Mouse (Mus musculus): ENCODE measurements around the gene Atp6v1e2. TPM values are rescaled to one million over a fixed set of nuclear protein-coding genes. Genes with fewer than 3 reads are reported as not detected.

The Atp6v1e2 gene
- total RNA-seq (2021) = not detected
- long read RNA-seq, experiment 1 = 0 reads
- long read RNA-seq, experiment 2 = 0 reads

DNA sequence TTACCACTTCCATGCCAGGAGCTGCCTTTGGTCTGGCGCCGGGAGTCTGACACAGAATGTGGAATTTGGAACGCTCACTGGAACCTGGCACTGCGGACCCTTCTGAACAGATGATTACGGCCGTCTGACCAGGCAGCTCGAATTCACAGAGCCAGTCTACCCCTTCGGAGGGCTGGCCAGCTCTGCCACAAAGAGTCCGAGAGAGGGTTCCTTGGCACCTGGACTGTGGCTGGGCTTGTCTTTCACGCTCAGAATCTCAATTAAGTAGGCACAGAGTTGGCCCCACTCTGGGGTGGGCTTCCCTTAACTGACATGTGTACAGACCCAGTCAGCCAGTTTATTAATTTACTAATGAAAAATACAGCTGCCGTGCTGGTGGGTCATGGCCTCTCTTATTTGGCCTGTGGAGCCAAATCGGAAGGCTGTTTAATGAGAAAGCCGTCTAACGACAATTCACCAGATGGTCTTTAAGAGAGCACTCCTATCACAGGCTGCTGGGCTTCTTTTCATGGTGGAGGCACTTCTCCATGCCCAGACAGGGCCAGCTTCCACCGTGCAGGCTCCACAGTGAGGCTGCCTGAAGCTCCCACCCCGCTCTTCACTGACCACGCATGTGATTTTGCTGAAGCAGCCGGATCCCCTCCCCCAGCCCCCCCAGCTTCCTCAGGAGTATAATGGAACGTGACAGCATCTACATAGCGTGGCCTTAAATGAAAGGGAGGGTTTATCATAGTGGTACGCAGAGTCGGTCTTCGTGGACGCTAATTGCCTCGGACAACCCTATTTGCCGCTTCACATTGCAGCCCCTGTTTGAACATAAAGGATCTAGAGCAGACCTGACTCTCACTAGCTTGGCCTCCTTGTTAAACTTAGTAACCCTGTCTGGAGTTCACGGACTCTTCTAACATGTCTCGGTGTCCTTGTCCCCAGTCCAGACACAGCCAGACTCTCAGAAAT lies at the start of gene Atp6v1e2:
Gene Atp6v1e2 (minus strand): TSS at position 58 of the 957 bp plus-strand sequence.
- peak in 1 of 2 experiments; percentile 27 for DNase-seq (ENCODE audit: low spot score in 2 of 2)

DNA sequence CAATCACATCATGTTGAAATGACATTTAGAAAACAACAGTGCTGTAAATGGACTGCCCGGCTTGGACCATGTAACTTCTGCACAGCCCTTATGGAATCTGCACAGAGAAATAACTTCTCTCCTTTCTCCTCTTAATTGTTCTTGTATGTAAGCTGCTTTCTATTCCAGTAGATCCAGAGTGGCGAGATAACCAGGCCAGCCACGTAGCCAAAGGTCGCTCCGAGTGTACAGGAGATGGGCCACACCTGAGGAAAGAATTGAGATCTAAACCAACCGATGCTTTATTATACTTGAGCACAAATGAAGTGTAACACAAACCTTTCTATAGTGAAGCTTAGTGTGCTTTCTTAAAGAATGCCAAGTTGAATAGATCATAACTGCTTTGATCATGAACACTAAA lies 49.6 kb upstream of the Atp6v1e2 start:
- no peak for DNase-seq (ENCODE audit: low spot score in 2 of 2)
- intact Hi-C loops (cut with DNase I) = no loop called here

More for the DNA sequence above, at the start of gene Atp6v1e2:
- intact Hi-C loops (cut with DNase I) = no loop called here

DNA sequence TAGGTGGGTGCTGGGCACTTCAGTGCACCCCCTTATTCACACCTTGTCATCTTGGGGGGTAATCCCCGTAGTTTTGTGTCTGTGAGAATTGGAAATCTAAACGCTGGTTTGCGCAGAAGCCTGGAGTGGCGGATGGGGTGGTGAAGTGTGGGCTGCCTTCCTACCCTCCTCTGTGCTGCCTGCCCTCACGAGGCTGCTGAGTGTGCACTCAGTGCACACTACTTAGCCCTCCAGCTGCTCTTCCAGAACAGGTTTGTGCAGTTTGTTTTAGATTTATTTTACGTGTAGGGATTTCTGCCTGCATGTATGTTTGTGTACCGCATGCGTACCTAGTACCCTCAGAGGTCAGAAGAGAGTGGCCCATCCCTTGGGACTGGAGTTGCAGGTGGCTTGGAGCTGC lies 43.6 kb upstream of the Atp6v1e2 start:
- DNase-seq (ENCODE audit: low spot score in 2 of 2) = no peak
- intact Hi-C loops (cut with DNase I) = no loop called here

DNA sequence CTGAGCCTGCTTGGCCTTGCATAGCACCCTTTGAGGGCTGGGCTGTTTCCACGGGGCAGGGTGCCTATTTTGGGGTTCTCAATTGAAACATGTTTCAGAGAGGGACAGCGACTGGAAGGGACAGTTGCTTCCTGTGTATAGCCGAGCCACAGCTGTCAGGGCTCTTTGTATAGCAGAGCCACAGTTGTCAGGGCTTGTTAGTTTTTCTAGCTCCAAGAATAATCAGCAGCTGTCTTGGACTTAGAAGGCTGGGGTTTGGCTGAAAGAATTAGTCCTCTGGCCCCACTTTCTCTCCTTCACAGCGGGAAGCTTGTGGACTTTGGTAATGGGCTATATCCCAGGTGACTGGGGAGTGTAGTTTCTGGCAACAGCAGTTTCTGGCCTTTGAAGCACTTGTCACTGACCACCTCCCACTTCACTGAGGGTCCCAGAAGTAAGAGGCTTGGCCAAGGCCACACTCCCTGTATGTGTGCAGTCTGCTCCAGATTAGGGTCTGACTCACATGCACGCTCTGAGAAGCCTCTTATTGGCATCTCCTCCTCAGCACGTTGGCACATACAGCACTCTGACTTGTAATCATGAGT lies 41.0 kb upstream of the Atp6v1e2 start:
- no peak for DNase-seq (ENCODE audit: low spot score in 2 of 2)
- intact Hi-C loops (cut with DNase I) = no loop called here

DNA sequence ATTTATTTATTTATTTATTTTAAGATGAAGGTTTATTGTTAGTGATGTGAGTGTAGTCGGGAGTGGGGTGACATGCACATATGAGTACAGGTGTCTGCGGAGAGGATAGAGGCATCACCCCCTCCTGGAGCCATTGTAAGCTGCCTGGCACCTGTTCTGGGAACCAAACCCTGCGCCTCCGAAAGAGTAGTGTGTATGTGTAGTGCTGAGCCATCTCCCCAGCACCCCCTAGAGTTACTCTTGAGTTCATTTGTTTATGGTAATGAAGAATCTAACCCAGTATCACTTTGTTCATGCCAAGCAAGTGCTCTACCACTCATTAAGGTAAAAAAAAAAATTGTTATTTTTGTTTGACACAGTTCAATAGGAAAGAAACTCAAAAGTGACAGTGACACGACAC lies 40.5 kb upstream of the Atp6v1e2 start:
- no peak for DNase-seq (ENCODE audit: low spot score in 2 of 2)
- intact Hi-C loops (cut with DNase I) = no loop called here

DNA sequence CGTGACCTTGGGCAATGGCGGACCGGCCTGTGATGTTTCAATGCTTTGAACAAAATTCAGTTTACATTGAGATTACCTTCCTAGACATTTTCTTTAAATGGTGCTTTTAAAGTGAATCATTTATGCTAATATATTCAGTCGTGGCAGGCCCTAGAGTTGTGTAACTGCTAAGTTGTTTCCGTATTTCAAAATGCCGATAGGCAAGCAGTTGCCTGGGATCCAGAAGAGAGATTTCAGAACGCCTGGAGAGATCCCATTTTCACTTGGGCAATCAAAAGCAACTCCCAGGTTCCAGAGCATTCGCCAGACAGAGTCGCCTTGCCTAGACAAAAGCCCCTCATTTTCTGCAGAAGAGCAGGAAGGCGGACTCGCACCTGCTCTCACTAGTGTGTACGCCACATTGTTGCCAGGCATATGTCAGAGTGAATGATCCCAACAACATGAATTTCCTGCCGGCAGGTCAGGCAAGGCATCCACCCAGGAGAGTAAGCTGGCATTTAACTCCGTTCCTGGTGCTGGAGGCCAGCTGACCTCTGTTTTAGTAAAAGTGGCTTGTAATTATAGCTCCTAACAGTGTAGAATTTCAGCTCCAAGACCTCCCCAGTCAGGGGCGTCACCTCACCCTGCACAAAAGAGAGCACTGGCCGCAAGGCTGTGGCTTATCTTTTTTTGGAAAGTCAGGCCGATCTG lies 38.9 kb upstream of the Atp6v1e2 start:
- no peak for DNase-seq (ENCODE audit: low spot score in 2 of 2)
- intact Hi-C loops (cut with DNase I) = no loop called here

DNA sequence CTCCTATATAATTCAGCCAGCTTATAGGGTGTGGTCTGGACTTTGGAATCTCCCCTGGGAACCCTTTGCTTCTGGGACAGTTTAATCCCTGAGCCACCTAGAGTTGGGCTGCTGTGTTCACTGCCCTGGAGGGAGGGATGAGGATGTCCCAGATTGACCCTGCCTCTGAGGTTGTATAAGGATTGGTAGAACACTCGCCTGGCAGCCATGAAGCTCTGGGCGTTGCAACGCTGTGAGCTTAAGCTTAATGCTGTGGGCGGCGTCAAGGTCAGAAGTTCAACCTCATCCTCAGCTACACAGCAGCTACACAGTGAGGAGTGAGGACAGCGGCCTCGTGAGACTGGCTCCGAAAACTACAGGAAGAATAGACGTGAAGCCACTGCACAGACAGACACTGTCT lies 34.8 kb upstream of the Atp6v1e2 start:
- no peak for DNase-seq (ENCODE audit: low spot score in 2 of 2)
- intact Hi-C loops (cut with DNase I) = no loop called here

DNA sequence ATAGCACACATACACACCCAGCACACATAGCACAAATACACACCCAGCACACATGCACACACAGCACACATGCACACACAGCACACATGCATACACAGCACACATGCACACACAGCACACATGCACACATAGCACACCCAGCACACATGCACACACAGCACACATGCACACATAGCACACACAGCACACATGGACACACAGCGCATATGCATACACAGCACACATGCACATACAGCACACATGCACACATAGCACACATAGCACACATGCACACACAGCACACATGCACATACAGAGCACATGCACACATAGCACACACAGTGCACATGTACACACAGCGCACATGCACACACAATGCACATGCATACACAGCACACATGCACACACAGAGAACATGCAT lies 34.0 kb upstream of the Atp6v1e2 start:
- intact Hi-C loops (cut with DNase I) = no loop called here
- no peak for DNase-seq (ENCODE audit: low spot score in 2 of 2)

DNA sequence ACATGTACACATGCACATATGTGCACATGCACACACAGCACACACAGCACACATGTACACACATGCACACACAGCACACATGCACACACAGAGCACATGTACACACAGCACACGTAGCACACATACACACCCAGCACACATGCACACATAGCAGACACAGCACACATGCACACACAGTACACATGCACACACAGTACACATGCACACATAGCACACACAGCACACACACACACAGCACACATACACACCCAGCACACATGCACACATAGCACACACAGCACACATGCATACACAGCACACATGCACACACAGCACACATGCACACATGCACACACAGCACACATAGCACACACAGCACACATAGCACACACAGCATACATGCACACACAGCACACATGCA lies 33.5 kb upstream of the Atp6v1e2 start:
- intact Hi-C loops (cut with DNase I) = no loop called here

DNA sequence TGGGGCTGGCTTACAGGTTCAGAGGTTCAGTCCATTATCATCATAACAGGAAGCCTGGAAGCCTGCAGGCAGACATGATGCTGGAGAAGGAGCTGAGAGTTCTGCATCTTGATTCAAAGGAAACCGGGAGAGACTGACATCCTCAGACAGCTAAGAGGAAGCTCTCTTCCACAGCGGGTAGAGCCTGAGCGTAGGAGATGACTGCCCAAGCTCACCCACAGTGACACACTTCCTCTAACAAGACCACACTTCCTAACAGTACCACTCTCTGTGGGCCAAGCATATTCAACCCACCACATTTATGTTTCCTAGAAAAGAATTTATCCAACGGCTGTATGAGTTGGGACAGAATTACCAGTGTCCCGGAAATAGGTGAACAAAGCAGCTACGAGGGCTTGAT lies 30.8 kb upstream of the Atp6v1e2 start:
- intact Hi-C loops (cut with DNase I) = no loop called here
- no peak for DNase-seq (ENCODE audit: low spot score in 2 of 2)

More for the DNA sequence above, 33.5 kb upstream of the Atp6v1e2 start:
- no peak for DNase-seq (ENCODE audit: low spot score in 2 of 2)

DNA sequence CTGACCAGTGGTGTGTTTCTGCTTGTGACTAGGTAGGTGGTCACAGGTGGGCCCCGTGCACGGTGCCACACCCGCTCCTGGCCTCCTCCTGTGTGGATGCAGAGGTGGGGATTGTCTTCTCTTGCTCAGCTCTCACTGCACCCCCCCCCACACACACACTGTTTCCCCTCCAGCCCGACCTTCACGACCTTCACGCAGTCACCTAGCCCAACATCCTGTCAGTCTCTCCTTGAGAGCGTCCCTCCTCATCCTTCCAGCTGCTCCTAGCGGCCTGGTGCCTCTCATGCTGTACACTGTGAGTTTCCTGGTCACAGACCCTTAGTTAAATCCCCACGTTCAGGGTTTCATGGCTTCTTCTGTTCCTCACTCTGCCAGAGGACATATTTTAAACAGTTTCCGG lies 28.7 kb upstream of the Atp6v1e2 start:
- intact Hi-C loops (cut with DNase I) = no loop called here
- DNase-seq (ENCODE audit: low spot score in 2 of 2) = no peak

DNA sequence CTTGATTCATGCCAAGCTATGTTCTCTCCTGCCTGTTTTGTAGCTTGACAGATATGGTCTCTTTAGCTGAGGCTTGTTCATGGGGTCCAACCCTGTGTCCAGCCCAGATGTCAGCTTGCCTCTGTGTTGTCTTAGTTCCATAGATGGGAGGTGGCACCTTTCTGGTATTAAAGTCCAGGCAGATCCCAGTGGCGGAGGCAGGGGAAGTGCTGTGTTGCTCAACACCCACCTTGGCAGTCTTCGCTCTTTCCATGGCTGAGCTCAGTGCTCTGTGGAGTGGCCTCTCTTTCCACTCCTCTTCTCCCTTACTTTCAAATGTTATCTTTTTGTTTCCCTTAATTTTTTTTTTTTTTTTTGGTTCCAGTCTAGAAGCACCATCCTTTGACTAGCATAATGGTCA lies 25.4 kb upstream of the Atp6v1e2 start:
- DNase-seq (ENCODE audit: low spot score in 2 of 2) = no peak
- intact Hi-C loops (cut with DNase I) = no loop called here

DNA sequence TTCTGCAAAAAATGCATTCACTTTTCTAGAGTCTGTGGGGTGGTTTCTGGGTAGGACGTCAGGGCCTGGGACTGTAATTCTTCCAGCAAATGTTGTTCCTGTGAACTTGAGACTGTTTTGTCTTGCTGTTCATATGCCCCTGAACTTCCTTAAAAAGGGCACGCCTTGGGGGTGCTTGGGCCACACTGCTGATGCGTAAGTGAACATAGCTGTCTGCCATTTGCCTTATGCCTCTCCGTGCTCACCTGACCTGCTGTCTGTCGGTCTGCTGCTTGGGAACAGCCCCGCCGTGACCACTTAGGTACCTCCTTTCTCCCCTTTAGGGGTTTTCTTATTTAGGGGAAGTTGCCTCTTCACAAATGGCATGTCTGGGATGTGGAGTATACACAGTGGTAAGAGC lies 24.2 kb upstream of the Atp6v1e2 start:
- intact Hi-C loops (cut with DNase I) = no loop called here
- DNase-seq (ENCODE audit: low spot score in 2 of 2) = no peak

DNA sequence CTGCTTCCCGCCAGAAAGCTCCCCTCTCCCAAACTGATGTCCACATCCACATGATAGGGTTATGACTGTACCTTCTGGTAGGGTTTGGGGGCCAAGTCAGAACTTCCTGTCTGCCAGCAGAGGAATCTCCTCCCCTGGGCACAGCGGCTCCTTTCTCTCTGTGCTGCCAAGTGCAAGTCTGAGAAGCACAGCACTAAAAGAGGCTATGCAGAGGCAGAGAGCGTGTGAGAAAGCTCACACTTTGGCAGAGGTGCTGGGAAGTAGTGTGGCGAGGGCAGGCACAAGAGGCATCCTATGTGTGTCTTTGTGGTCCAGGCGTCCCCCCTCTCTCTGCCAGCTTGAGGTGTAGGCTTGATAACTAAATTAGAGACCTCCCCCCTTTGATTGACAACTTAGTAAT lies 23.3 kb upstream of the Atp6v1e2 start:
- no peak for DNase-seq (ENCODE audit: low spot score in 2 of 2)
- intact Hi-C loops (cut with DNase I) = no loop called here

DNA sequence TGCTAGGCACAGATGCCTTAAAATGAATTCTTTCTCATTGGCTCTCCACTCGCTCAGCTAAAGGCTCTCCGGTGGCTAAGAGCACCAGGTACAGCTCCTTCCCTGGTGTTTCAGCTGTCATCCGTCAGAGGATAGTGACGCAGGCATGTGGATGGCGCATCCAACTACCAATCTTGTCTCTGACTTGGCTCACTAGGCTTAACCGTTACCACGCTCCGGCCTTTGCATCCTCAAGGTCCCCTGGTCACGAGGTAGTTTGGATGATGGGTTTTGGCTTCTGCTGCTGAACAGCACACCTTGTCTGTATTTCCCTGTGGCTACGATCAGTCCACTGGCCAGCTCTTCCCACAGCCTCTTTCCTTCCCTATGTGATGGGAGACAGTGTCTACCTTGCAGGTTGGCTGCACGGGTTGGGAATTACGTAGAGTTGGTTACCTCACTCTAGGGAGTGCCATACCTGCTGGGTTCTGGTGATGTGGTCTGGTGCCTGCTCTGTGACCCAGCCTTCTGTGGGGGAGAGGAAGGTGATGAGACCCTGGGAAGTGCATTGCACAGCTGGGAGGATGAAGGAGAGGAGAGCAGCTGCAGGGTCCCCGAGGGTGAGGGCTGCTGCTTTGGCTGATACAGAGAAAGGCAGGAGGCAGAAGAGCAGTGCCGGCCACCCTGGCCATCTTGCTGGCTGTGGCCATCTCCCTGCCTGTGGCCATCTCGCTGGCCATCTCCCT lies 22.5 kb upstream of the Atp6v1e2 start:
- intact Hi-C loops (cut with DNase I) = no loop called here
- no peak for DNase-seq (ENCODE audit: low spot score in 2 of 2)

DNA sequence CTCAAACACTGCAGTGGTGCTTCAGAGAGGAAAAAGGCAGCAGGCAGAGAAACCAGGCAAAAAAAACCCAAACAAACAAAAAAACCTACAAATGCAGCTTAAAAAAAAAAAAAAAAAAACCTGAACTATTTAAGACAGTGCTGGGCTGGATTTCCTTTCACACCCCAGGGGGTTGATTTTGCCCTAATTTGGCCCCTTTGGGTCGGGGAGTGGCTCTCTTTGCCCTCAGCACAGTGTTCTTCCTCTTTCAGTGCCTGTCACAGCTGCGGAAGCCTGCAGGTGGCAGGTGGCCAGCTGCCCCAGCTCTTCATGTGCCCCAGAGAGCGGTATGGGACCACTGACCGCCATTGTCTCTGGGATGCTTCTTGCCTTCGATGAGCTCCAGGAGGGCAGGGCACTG lies 21.9 kb upstream of the Atp6v1e2 start:
- intact Hi-C loops (cut with DNase I) = loop anchor here (10.0 kb wide), 1 partner anchor 55 kb away; the partner anchor contains the start of genes Cript and Pigf
- DNase-seq (ENCODE audit: low spot score in 2 of 2) = no peak

DNA sequence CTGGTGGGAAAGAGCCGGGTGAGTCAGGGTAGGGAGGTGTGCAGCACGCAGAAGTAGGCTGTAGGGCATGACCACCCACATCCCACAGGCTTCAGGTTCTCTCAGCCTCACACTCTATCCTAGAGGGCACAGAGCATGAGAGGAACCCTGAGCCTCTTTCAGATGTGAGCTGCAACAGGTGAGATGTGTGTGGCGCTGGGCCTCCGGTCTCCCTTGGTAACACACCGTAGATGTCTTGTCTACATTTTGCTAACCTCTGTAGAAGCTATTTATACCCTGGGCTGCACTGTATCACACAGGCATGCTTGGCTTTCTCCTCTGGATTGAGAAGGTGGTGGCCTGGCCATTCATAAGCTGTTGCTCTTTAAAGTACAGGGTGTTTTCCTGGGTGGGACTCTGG lies 20.9 kb upstream of the Atp6v1e2 start:
- intact Hi-C loops (cut with DNase I) = loop anchor here (10.0 kb wide), 1 partner anchor 56 kb away; the partner anchor contains the start of genes Cript and Pigf
- DNase-seq (ENCODE audit: low spot score in 2 of 2) = no peak

DNA sequence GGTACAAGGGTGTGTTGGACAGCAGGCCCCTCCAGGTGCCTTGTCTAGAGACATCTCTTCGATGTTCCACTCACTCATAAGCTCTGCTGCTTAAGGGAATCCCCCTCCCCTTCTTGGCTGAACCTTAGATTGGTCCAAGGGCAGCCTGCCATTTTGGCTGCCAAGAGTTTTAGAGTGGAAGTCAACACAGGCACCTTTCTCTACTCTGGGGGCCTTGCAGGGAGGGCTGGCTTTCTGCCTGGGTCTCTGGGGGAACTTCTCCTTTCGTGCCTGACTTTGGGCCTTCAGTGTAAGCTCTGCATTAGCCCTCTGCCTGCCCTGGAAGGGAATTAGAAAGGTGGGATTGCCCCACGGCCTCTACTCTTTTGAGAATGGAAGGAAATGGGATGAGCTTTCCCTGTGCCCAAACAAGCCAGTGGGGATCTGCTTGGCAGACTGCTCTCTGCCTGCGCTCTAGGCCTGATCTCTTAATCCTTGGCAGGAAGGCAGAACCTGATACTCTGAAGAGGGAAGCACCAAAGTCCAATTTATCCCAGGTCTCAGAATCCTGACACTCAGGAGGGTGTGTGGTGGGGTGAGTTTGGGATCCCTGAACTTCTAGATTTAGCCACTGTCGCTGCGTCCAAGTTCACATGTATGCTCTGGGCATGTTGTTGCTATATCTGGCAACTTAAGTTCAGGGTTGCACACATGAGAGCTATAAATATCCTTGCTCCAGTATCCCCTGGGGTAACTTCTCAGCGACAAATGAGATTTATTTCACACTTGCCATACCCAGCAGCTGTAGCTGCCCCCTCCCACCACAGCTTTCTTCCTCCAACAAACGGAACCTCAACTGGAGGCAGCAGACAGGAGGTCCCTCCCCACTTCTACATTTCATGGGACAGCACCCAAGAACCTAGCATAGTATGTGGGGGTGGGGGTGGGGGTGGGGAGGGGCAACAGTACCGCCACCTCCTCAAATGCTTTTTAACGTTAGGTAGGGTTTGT lies 20.1 kb upstream of the Atp6v1e2 start:
- peak in 1 of 2 experiments; percentile 32 for DNase-seq (ENCODE audit: low spot score in 2 of 2)
- intact Hi-C loops (cut with DNase I) = loop anchor here (10.0 kb wide), 1 partner anchor 57 kb away; the partner anchor contains the start of genes Cript and Pigf

Measured in left cerebral cortex, postnatal 14 days (tissue).